Mouse (Mus musculus): Measurements from ENCODE around the gene Gm17027. TPM values are rescaled to one million over a fixed set of nuclear protein-coding genes. Genes with fewer than 3 reads are reported as not detected.
"Not testable (repeated sequence)": the region's sequence is repeated elsewhere in the genome, so short reads cannot be mapped to it uniquely, and the experiment has no call there.

Gm17027 gene
- polyA plus RNA-seq (2017; shearing (Covaris generic)), result not detected

- ATAC-seq, result not testable (repeated sequence)
Measured at GRCm38 (mm10) chr14:42162522-42162921, at the start of gene Gm17027. Gene Gm17027, minus strand, starts transcription at chr14:42162622.

- ATAC-seq, result not testable (repeated sequence)
Measured at GRCm38 (mm10) chr14:42190691-42191090, 28.3 kb upstream of the Gm17027 start, which contains the start of gene Gm3573. Gene Gm3573, minus strand, starts transcription at chr14:42190791.

GRCm38 (mm10) chr14:42183936-42184335 lies 21.5 kb upstream of the Gm17027 start:
- ATAC-seq, result not testable (repeated sequence)

- ATAC-seq, result not testable (repeated sequence)
Measured at GRCm38 (mm10) chr14:42134571-42134970, 27.9 kb downstream of the Gm17027 start.

- not testable (repeated sequence) for ATAC-seq
Measured at GRCm38 (mm10) chr14:42133806-42134205, 28.6 kb downstream of the Gm17027 start.

- ATAC-seq, result not testable (repeated sequence)
Measured at GRCm38 (mm10) chr14:42117269-42117668, 45.2 kb downstream of the Gm17027 start, which contains the start of gene Gm7951. Gene Gm7951, minus strand, starts transcription at chr14:42117369.

Other genes with a start within 250 kb of the Gm17027 start
- gene 1700049E17Rik1, start 237.7 kb downstream of the Gm17027 start, polyA plus RNA-seq (2017; shearing (Covaris generic)), result not detected
- gene 1700024B05Rik, start 218.6 kb downstream of the Gm17027 start, polyA plus RNA-seq (2017; shearing (Covaris generic)), result not detected
- not detected for gene Gm6401, start 194.7 kb downstream of the Gm17027 start, polyA plus RNA-seq (2017; shearing (Covaris generic))
- gene Gm3543, start 179.3 kb downstream of the Gm17027 start, polyA plus RNA-seq (2017; shearing (Covaris generic)), result not detected
- gene Gm7951, start 45.3 kb downstream of the Gm17027 start, polyA plus RNA-seq (2017; shearing (Covaris generic)), result not detected
- gene Gm3573, start 28.2 kb upstream of the Gm17027 start, polyA plus RNA-seq (2017; shearing (Covaris generic)), result not detected
- gene Gm17026, start 97.4 kb upstream of the Gm17027 start, polyA plus RNA-seq (2017; shearing (Covaris generic)), result not detected
- gene Gm9611, start 134.7 kb upstream of the Gm17027 start, polyA plus RNA-seq (2017; shearing (Covaris generic)), result not detected
- gene Gm7995, start 147.6 kb upstream of the Gm17027 start, polyA plus RNA-seq (2017; shearing (Covaris generic)), result not detected